Mouse (Mus musculus) embryonic facial prominence, embryonic 14.5 days (tissue): ENCODE measurements at regions not wholly inside any gene's neighbourhood (a gene's known extent, or its start where the extent isn't known, plus 50 kb on each side); places are given as distances from the start of the nearest gene placed in this dataset.

Experiments used
- ATAC-seq: fragments of 200-750 bp; cut with Nextera tagmentation; 2 replicates; pipeline ENCODE4 v1.8.0; 2017; ENCODE audit warnings: low read depth, moderate number of reproducible peaks, moderate TSS enrichment
- DNase-seq: peaks from one replicate; pipeline ENCODE4 v3.0.0-alpha.2; 2015; ENCODE audit warnings: low spot score
- H3K27ac ChIP-seq: fragments of 300-500 bp; sonication (generic); replicated peaks from 2 replicates; pipeline ENCODE4 v1.5.1; 2014; ENCODE audit warnings: low read depth, mild to moderate bottlenecking, low read length, moderate library complexity
- H3K27me3 ChIP-seq: fragments of 300-500 bp; sonication (generic); replicated peaks from 2 replicates; pipeline ENCODE4 v1.6.1; 2014; ENCODE audit warnings: low read length; ENCODE audit not compliant: control insufficient read depth, insufficient read depth
- H3K36me3 ChIP-seq: fragments of 300-500 bp; sonication (generic); 2 replicates; pipeline ENCODE4 v1.6.1; 2014; ENCODE audit warnings: low read length, mixed read lengths; ENCODE audit not compliant: control insufficient read depth, insufficient read depth
- H3K4me1 ChIP-seq: fragments of 300-500 bp; sonication (generic); 2 replicates; pipeline ENCODE4 v1.6.1; 2014; ENCODE audit warnings: antibody characterized with exemption, low read length; ENCODE audit not compliant: control insufficient read depth, insufficient read depth
- H3K4me2 ChIP-seq: fragments of 300-500 bp; sonication (generic); 2 replicates; pipeline ENCODE4 v1.6.1; 2014; ENCODE audit warnings: low read depth, mild to moderate bottlenecking, low read length, moderate library complexity, mixed read lengths
- H3K4me3 ChIP-seq: fragments of 300-500 bp; sonication (generic); 2 replicates; pipeline ENCODE4 v1.5.1; 2014; ENCODE audit warnings: low read depth, mild to moderate bottlenecking, low read length
- H3K9ac ChIP-seq: fragments of 300-500 bp; sonication (generic); 2 replicates; pipeline ENCODE4 v1.6.1; 2014; ENCODE audit warnings: low read depth, mild to moderate bottlenecking, low read length, moderate library complexity, mixed read lengths
- H3K9me3 ChIP-seq: fragments of 300-500 bp; sonication (generic); 2 replicates; pipeline ENCODE4 v1.6.1; 2016; ENCODE audit warnings: low read length; ENCODE audit not compliant: control insufficient read depth
- WGBS: fragments of 180-500 bp; shearing (Covaris S2); extraction: QIAGEN DNeasy Blood & Tissue Kit; methylation state at CpG from one replicate; pipeline ENCODE4 v1.1.7; 2014; 5-methylcytosine and 5-hydroxymethylcytosine counted together

DNA sequence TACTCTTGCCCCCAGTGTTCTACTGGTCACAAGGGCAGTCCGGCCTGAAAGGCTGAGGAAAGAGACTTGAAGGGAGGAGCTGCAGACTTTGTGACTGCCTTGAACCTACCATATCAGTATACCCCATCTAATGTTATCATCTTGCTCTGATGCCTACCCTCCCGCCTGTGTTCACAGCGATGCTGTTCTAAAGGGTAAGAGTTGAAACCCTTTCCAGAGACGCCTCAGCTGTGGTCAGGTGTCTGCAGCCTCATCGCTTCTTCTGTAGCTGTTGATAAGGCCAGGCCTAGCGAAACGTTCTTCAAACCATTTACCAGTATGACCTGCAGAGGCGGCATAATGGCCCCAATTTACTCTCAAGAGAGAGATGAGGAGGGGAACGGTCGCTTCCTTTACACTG, 629.3 kb upstream of the Gm10131 start:
- Histone ChIP-seq H3K36me3 (no peaks in the 10 kb centered on the region), H3K27me3 (no peaks in the 10 kb centered on the region), H3K27ac (no peak overlapping the region), H3K4me2 (no peak overlapping the region), H3K4me3 (no peak overlapping the region), H3K4me1 (no peaks in the 10 kb centered on the region), H3K9ac (no peak overlapping the region), H3K9me3 (0 out of 2 replicates have a peak, but pooled peaks cover 6% of the 10 kb centered on the region)
- DNase-seq (no peak), ATAC-seq (no peak)
- WGBS: 89% methylated on average over 10 of the region's 10 CpGs

- no peak for DNase-seq
- H3K4me2 ChIP-seq: no peak overlapping the region
- H3K27me3 ChIP-seq: no peaks in the 10 kb centered on the region
- no peak overlapping the region for H3K4me3 ChIP-seq
- no peak overlapping the region for H3K27ac ChIP-seq
- H3K36me3 ChIP-seq: no peaks in the 10 kb centered on the region
- no peak for ATAC-seq
- H3K9me3 ChIP-seq: 0 out of 2 replicates have a peak, but pooled peaks cover 6% of the 10 kb centered on the region
- 82% methylated on average over 16 of the region's 16 CpGs for WGBS
- no peak overlapping the region for H3K9ac ChIP-seq
- H3K4me1 ChIP-seq: no peaks in the 10 kb centered on the region
These were observed 628.6 kb upstream of the Gm10131 start for GRCm38 (mm10) chr8:34739836-34740804.

DNA sequence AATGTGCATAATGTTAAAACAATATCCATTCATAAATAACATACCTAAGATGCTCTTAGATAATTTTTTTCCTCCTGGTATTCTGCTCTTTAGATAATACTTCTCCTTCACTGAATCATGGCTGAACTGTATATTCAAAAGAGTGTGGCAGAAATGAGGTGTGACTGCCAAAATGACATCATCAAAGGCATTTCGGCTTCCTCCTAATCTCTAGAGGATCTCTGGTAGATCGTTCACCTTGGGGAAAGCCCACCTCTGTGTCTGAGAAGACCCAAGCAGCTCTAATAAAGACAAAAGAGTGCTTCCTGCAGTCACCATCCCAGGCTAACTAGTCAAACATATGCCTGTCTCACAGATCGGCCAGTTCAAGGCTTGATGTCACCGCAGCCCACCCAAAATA, 624.7 kb upstream of the Gm10131 start:
- ATAC-seq: no peak

GRCm38 (mm10) chr8:34735006-34735405, 623.5 kb upstream of the Gm10131 start:
- H3K4me2 ChIP-seq: no peak overlapping the region
- H3K4me3 ChIP-seq: no peak overlapping the region
- peaks cover 4% of the 10 kb centered on the region; the same call in 1 of the 2 replicates for H3K27me3 ChIP-seq
- DNase-seq (no peak), ATAC-seq (no peak)
- no peak overlapping the region for H3K9ac ChIP-seq
- 86% methylated on average over 4 of the region's 4 CpGs for WGBS
- H3K4me1 ChIP-seq: no peaks in the 10 kb centered on the region
- no peak overlapping the region for H3K27ac ChIP-seq
- no peaks in the 10 kb centered on the region for H3K36me3 ChIP-seq
- H3K9me3 ChIP-seq: 0 out of 2 replicates have a peak, but pooled peaks cover 6% of the 10 kb centered on the region

More for the DNA sequence above, 624.7 kb upstream of the Gm10131 start:
- 77% methylated on average over 4 of the region's 4 CpGs for WGBS
- H3K4me1 ChIP-seq: no peaks in the 10 kb centered on the region
- H3K9ac ChIP-seq: no peak overlapping the region
- H3K27ac ChIP-seq: no peak overlapping the region
- H3K9me3 ChIP-seq: 0 out of 2 replicates have a peak, but pooled peaks cover 6% of the 10 kb centered on the region
- H3K27me3 ChIP-seq: peaks cover 4% of the 10 kb centered on the region; the same call in 1 of the 2 replicates
- H3K36me3 ChIP-seq: no peaks in the 10 kb centered on the region
- no peak for DNase-seq
- no peak overlapping the region for H3K4me3 ChIP-seq
- no peak overlapping the region for H3K4me2 ChIP-seq

DNA sequence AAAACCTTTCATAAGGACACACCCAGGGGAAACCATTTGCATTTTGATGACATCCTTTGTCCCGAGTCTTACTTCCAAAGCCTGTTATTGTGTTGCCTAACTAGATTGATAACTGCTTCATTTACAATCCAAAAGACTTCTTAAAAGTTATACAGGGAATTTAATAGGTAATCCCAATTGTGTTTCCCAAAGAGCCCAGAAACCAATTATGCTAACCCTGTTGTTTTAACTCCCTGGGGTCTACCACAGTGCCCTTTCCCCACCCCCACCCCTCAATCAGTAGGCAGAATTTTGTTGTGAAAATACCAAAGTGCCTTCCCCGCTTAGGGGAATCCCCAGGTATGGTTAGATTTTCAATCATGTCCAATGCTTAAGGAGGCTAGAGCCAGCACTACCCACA, 621.3 kb upstream of the Gm10131 start:
- H3K27me3 ChIP-seq: peaks cover 4% of the 10 kb centered on the region; the same call in 1 of the 2 replicates
- H3K4me1 ChIP-seq: no peaks in the 10 kb centered on the region
- H3K4me2 ChIP-seq: no peak overlapping the region
- no peak overlapping the region for H3K4me3 ChIP-seq
- ATAC-seq: no peak
- no peak overlapping the region for H3K27ac ChIP-seq
- 0 out of 2 replicates have a peak, but pooled peaks cover 6% of the 10 kb centered on the region for H3K9me3 ChIP-seq
- H3K9ac ChIP-seq: no peak overlapping the region
- no peak for DNase-seq
- no peaks in the 10 kb centered on the region for H3K36me3 ChIP-seq
- WGBS: 22% methylated on average over 2 of the region's 2 CpGs

DNA sequence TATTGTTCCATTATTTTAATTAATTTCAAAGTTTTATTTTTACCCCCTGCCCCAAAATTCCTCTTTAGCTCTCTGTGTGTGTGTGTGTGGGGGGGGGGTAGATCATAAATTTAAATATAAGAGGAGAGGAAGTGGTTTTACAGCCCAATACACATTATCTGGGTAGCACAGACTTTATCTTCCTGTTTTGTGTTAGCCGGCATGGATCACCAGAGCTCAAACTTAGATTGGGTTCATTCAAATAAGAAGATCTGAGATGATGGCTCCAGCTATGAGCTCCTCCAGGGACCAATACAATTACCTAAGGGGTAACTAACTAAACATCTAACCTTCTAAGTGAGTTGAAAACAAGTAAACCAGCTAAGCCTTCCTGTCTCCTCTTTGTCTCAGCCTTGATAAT, 620.8 kb upstream of the Gm10131 start:
- Histone ChIP-seq H3K4me1 (no peaks in the 10 kb centered on the region), H3K9me3 (0 out of 2 replicates have a peak, but pooled peaks cover 5% of the 10 kb centered on the region), H3K27me3 (peaks cover 4% of the 10 kb centered on the region; the same call in 1 of the 2 replicates), H3K4me2 (no peak overlapping the region), H3K27ac (no peak overlapping the region), H3K36me3 (no peaks in the 10 kb centered on the region), H3K9ac (no peak overlapping the region), H3K4me3 (no peak overlapping the region)
- no peak for ATAC-seq
- DNase-seq: no peak
- WGBS: 47% methylated on average over 1 of the region's 1 CpGs

DNA sequence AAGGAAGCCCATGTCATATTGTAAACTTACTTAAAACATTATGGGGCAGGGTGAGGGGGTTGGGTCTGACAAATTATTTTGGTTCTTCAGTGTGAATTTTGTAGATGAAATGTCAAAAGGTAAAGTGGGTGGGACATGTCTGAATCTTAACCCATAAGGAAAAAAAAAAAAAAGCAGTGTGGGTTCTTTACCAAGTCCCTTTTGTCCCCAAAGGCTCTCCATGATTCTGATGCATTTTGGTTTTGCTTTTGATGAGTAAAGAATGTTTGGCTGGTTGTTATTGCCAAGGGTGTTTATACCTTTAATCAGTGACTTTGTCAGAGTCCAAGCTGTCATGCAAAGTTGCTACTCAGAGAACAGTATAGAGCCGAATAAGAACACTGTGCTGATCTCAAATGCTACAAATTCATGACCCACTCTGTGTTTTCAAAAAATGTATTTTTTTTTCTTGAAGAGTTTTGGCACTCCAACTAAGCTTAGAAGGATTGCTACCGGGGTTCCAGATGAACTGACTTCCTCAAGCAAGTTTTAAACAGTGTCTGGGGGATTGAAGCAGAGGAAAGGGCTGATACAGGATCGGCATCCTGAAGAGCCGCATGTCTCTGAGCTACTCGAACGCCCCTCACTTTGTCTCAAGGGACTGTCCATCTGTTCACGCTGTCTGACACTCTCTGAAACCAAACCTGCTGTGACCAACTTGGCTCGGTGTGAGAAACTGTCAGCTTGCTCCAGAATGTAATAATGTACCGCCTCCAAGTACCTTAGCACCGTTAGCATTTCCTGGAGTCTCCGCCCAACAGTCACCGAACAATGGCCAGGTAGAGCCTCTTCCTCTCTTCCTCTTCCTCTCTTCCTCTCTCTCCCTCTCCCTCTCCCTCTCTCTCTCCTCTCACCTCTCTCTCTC, 619.8 kb upstream of the Gm10131 start:
- Histone ChIP-seq H3K4me1 (no peaks in the 10 kb centered on the region), H3K4me3 (no peak overlapping the region), H3K27me3 (peaks cover 4% of the 10 kb centered on the region; the same call in 1 of the 2 replicates), H3K4me2 (peak overlapping the region; percentile 31; the same call in 1 of the 2 replicates), H3K9me3 (no peaks in the 10 kb centered on the region), H3K27ac (no peak overlapping the region), H3K9ac (no peak overlapping the region), H3K36me3 (no peaks in the 10 kb centered on the region)
- ATAC-seq: no peak
- DNase-seq: peak; percentile 41
- WGBS: 25% methylated on average over 12 of the region's 12 CpGs

- H3K9me3 ChIP-seq: no peaks in the 10 kb centered on the region
- H3K4me1 ChIP-seq: no peaks in the 10 kb centered on the region
- no peak for ATAC-seq
- DNase-seq: no peak
- no peak overlapping the region for H3K27ac ChIP-seq
- no peaks in the 10 kb centered on the region for H3K36me3 ChIP-seq
- H3K4me3 ChIP-seq: no peak overlapping the region
- WGBS: 88% methylated on average over 7 of the region's 7 CpGs
- H3K4me2 ChIP-seq: no peak overlapping the region
- H3K27me3 ChIP-seq: peaks cover 4% of the 10 kb centered on the region; the same call in 1 of the 2 replicates
- H3K9ac ChIP-seq: no peak overlapping the region
These were observed 618.0 kb upstream of the Gm10131 start for GRCm38 (mm10) chr8:34729585-34729984.
